Mouse (Mus musculus): Measurements from ENCODE around the gene 3110082J24Rik.
A peak's percentile ranks its signal among the peaks of the same experiment; 100 is the strongest.

The 3110082J24Rik gene

DNA sequence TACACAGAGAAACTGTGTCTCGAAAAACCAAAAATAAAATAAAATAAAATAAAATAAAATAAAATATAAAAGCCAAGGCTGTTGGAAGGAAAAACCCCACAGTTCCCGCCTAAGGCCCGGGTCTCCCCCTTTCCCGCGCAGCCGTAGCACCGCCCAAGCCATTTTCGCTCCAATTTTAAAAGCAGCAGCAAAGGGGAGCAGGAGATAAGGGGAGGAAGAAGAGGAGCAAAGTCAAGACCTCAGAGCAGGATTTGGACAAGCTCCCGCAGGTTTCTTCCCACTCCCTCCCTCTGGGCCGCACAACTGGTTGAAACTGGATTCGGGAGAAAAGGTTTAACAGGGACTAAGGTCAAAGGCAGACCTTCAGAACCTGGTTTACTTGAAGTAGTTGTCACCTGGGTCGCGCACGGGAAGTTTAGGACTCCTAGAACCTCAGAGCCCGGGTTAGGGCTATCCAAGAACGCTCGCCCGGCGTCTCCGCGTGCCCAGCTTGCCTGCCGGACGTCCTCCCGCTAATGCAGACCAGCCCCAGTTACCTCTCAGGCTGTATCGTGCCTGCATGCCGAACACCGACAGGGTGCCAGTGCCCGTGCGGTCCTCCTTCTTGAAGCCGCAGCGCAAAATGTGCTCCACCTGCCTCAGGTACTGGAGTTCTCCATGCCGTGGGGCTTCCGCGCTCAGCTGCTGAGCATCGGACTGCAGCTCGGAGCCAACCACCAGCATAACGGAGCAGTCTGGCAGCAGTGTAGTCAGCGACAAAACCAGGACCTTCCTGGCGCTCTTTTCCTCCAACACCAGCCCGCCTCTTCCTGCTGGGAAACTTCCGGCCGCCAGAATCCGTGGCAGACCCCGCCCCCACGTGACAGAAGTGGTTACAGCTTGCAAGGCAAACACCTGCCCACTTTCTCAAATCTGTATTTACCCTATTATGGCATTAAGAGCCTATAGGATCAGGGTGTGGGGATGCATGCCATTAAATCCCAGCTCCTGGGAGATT lies 32.8 kb downstream of the 3110082J24Rik start, which contains the start of gene Tyms:
Tyms (minus strand) TSS at position 793 of the 997 bp plus-strand sequence.
- DNase-seq (ENCODE audit: low read depth, low spot score), result peak; percentile 70

DNA sequence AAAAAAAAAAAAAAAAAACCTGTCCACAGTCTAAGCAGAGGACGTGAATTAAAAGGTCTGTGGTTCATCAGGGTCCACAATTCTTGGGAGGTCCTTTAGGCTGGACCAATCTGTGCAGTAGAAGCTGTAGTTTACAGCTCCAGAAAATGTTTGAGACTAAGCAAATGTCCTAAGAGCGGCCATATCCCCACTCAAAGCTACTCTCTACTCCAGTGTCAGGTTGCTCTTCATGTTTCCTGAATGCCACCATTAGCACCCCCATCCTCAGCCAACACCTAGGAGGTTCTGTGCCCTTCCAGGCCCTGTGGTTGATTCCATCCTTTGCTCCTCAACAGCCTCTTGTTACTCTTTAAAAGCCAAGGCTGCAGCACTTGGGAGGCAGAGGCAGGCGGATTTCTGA lies 33.5 kb downstream of the 3110082J24Rik start:
- no peak for DNase-seq (ENCODE audit: low read depth, low spot score)

DNA sequence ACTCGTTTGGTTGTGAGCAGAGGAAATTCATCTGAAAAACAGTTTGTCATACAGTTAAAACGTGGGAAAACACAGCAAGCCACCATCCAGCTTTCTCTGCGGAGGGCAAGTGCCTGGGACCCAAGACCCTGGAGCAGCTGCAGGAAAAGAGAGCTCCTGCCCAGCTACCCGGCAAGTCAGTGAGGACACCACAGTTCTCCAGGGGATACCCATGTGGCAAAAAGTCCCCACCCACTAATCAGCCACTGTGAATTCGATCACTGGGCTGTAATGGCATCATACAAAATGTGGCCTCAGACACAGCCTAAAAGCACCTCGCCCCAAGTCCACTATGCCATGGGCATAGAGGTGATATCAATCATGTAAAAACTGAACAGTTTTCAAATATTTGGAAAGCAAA lies 34.2 kb downstream of the 3110082J24Rik start:
- DNase-seq (ENCODE audit: low read depth, low spot score), result no peak

DNA sequence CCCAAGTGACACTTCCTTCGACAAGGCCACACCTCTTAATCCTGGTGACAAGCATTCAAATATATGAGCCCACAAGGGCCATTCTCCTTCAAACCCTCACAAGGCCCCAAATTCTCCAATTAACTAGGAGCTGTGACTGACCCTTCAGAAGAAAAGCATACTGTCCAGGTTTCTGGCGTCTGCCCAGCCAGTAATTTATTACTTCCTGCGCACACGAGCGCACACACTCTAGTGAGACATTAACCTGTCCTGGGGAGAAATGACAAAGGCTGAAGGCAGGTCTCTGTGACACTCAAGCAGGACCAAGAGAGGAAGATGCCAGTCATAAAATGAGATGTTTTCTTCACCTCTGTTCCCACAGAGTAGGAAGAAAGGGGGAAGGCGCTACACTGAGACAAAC lies 38.2 kb downstream of the 3110082J24Rik start:
- no peak for DNase-seq (ENCODE audit: low read depth, low spot score)

DNA sequence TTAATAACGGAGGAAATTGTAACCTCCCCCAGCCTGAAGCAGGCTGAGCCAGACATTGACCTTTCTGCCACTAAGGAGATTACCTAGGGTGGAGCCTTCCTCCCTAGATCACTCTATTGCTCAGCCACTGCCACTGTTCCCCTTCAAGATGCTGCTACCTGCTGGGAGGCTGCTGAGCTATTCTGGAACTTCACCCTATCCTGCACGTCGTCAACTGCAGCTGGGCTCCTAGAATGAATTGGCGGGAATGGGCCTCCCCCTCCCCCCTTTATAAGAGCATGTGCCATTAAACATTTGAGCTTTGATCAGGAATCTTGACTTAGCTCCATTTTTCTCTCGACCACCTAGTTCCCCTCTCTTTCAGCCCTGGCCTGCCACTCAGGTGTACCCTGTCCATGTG lies 46.3 kb downstream of the 3110082J24Rik start:
- DNase-seq (ENCODE audit: low read depth, low spot score), result peak; percentile 39

DNA sequence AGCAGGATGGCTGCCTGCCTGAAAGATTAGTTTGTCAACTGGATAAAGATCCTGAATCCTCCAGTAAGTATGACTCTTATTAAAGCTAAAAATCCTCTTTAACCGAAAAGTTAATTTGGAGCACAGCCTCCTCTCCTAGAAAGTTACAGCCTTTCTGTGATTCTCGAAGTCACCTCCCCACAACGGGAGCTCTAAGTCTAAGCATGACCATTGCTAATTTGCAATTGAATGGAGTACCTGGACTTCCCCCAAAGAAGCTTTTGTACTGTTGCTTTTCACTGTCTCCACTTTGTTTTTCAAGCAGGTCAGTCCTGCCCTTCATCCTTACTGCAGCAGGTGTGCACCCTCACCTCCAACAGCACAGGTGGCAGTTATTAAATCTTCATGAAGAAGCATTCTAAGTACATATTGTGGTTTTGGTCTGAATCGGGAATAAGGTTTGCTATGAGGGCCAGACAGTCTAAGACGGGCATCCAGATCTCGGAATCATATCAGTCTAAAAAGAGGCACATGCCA lies 47.6 kb downstream of the 3110082J24Rik start:
- no peak for DNase-seq (ENCODE audit: low read depth, low spot score)
